Mouse (Mus musculus) lung, embryonic 14.5 days (tissue): Measurements from ENCODE around the gene Fgfr2. TPM values are rescaled to one million over a fixed set of nuclear protein-coding genes. Genes with fewer than 3 reads are reported as not detected.

Experiments
- ATAC-seq: fragments of 200-750 bp; cut with Nextera tagmentation; 2 replicates; pipeline ENCODE4 v1.8.0; 2017; ENCODE audit warnings: mild to moderate bottlenecking, moderate TSS enrichment, moderate library complexity; ENCODE audit not compliant: insufficient read depth
- DNase-seq: peaks from one replicate; pipeline ENCODE4 v3.0.0-alpha.2; 2015
- H3K27ac ChIP-seq: fragments of 300-500 bp; sonication (generic); 2 replicates; pipeline ENCODE4 v1.5.1; 2014; ENCODE audit warnings: low read depth, mild to moderate bottlenecking, moderate library complexity
- H3K27me3 ChIP-seq: fragments of 300-500 bp; sonication (generic); 2 replicates; pipeline ENCODE4 v1.6.1; 2014; ENCODE audit warnings: low read length, control low read depth; ENCODE audit not compliant: insufficient read depth
- H3K36me3 ChIP-seq: fragments of 300-500 bp; sonication (generic); 2 replicates; pipeline ENCODE4 v1.6.1; 2014; ENCODE audit warnings: control low read depth; ENCODE audit not compliant: insufficient read depth
- H3K4me1 ChIP-seq: fragments of 300-500 bp; sonication (generic); 2 replicates; pipeline ENCODE4 v1.6.1; 2014; ENCODE audit warnings: antibody characterized with exemption, control low read depth; ENCODE audit not compliant: insufficient read depth
- H3K4me2 ChIP-seq: fragments of 300-500 bp; sonication (generic); 2 replicates; pipeline ENCODE4 v1.6.1; 2014; ENCODE audit warnings: mild to moderate bottlenecking
- H3K4me3 ChIP-seq: fragments of 300-500 bp; sonication (generic); 2 replicates; pipeline ENCODE4 v1.5.1; 2014; ENCODE audit warnings: low read depth, low read length
- H3K9ac ChIP-seq: fragments of 300-500 bp; sonication (generic); 2 replicates; pipeline ENCODE4 v1.6.1; 2014
- H3K9me3 ChIP-seq: fragments of 300-500 bp; sonication (generic); 2 replicates; pipeline ENCODE4 v1.6.1; 2016; ENCODE audit warnings: low read depth, low read length, control low read depth
- CTCF ChIP-seq: IDR thresholded peaks from 2 replicates; pipeline ENCODE4 v1.5.1; 2016; ENCODE audit warnings: antibody characterized with exemption, low read depth
- WGBS: fragments of 180-500 bp; shearing (Covaris S2); extraction: QIAGEN DNeasy Blood & Tissue Kit; methylation state at CpG from one replicate; pipeline ENCODE4 v1.1.7; 2014; 5-methylcytosine and 5-hydroxymethylcytosine counted together
- polyA plus RNA-seq: library from polyadenylated mRNA; unstranded; fragments of >200 nt; fragmentation: Nextera tagmentation; extraction: Ambion mirVana; gene quantifications from 2 replicates; pipeline ENCODE4 v1.2.1, GENCODE M21; 2014

Fgfr2 gene
- polyA plus RNA-seq, 1 experiment from 2014 or later: 179 TPM

- 59% methylated on average over 8 of the region's 8 CpGs for WGBS
- DNase-seq (peak; percentile 1), ATAC-seq (no peak)
- H3K4me1 ChIP-seq: no peaks in the 10 kb centered on the region
- H3K36me3 ChIP-seq: no peaks in the 10 kb centered on the region
- H3K4me3 ChIP-seq: no peak overlapping the region
- H3K9ac ChIP-seq: no peak overlapping the region
- no peak overlapping the region for H3K27ac ChIP-seq
- no peaks in the 10 kb centered on the region for H3K27me3 ChIP-seq
- no peak for TF ChIP-seq CTCF
- H3K9me3 ChIP-seq: no peaks in the 10 kb centered on the region
- no peak overlapping the region for H3K4me2 ChIP-seq
Measured at GRCm38 (mm10) chr7:131303340-131303739, 1819.8 kb downstream of the Fgfr2 start.

GRCm38 (mm10) chr7:131297151-131297550 lies 1826.0 kb downstream of the Fgfr2 start:
- no peak for ATAC-seq
- Histone ChIP-seq H3K4me2 (no peak overlapping the region), H3K27ac (no peak overlapping the region), H3K36me3 (no peaks in the 10 kb centered on the region), H3K4me3 (no peak overlapping the region), H3K9ac (no peak overlapping the region), H3K4me1 (no peaks in the 10 kb centered on the region), H3K27me3 (no peaks in the 10 kb centered on the region), H3K9me3 (no peaks in the 10 kb centered on the region)
- WGBS: 65% methylated on average over 8 of the region's 8 CpGs
- TF ChIP-seq CTCF: peak; percentile 27; the same call in 1 of the 2 replicates
- peak; percentile 38 for DNase-seq

GRCm38 (mm10) chr7:131265851-131266250 lies 1857.3 kb downstream of the Fgfr2 start:
- Histone ChIP-seq H3K27me3 (no peaks in the 10 kb centered on the region), H3K27ac (no peak overlapping the region), H3K36me3 (no peaks in the 10 kb centered on the region), H3K4me2 (no peak overlapping the region), H3K4me3 (no peak overlapping the region), H3K4me1 (no peaks in the 10 kb centered on the region), H3K9me3 (no peaks in the 10 kb centered on the region), H3K9ac (no peak overlapping the region)
- 66% methylated on average over 4 of the region's 4 CpGs for WGBS
- DNase-seq (no peak), ATAC-seq (no peak)
- TF ChIP-seq CTCF: no peak

- DNase-seq (no peak), ATAC-seq (no peak)
- no peak for TF ChIP-seq CTCF
- no peak overlapping the region for H3K9ac ChIP-seq
- H3K4me1 ChIP-seq: no peaks in the 10 kb centered on the region
- 85% methylated on average over 4 of the region's 4 CpGs for WGBS
- H3K4me3 ChIP-seq: no peak overlapping the region
- H3K36me3 ChIP-seq: no peaks in the 10 kb centered on the region
- H3K9me3 ChIP-seq: no peaks in the 10 kb centered on the region
- H3K27ac ChIP-seq: no peak overlapping the region
- H3K4me2 ChIP-seq: no peak overlapping the region
- H3K27me3 ChIP-seq: no peaks in the 10 kb centered on the region
Measured at GRCm38 (mm10) chr7:131264251-131264650, 1858.9 kb downstream of the Fgfr2 start.

- H3K4me3 ChIP-seq: no peak overlapping the region
- no peaks in the 10 kb centered on the region for H3K27me3 ChIP-seq
- no peaks in the 10 kb centered on the region for H3K9me3 ChIP-seq
- H3K4me2 ChIP-seq: no peak overlapping the region
- no peak for DNase-seq
- no peaks in the 10 kb centered on the region for H3K4me1 ChIP-seq
- no peak overlapping the region for H3K9ac ChIP-seq
- 54% methylated on average over 6 of the region's 6 CpGs for WGBS
- ATAC-seq: no peak
- no peak overlapping the region for H3K27ac ChIP-seq
- no peaks in the 10 kb centered on the region for H3K36me3 ChIP-seq
- TF ChIP-seq CTCF: no peak
Measured at GRCm38 (mm10) chr7:131260946-131261345, 1862.2 kb downstream of the Fgfr2 start.

GRCm38 (mm10) chr7:131257309-131257708 lies 1865.8 kb downstream of the Fgfr2 start:
- Histone ChIP-seq H3K27me3 (no peaks in the 10 kb centered on the region), H3K9ac (no peak overlapping the region), H3K36me3 (no peaks in the 10 kb centered on the region), H3K4me2 (no peak overlapping the region), H3K9me3 (no peaks in the 10 kb centered on the region), H3K27ac (no peak overlapping the region), H3K4me1 (no peaks in the 10 kb centered on the region), H3K4me3 (no peak overlapping the region)
- no peak for TF ChIP-seq CTCF
- WGBS: 43% methylated on average over 1 of the region's 1 CpGs
- ATAC-seq: no peak
- no peak for DNase-seq

- Histone ChIP-seq H3K4me1 (no peaks in the 10 kb centered on the region), H3K27me3 (no peaks in the 10 kb centered on the region), H3K4me3 (no peak overlapping the region), H3K9me3 (no peaks in the 10 kb centered on the region), H3K9ac (no peak overlapping the region), H3K4me2 (no peak overlapping the region), H3K27ac (no peak overlapping the region), H3K36me3 (no peaks in the 10 kb centered on the region)
- WGBS: 77% methylated on average over 5 of the region's 5 CpGs
- TF ChIP-seq CTCF: no peak
- ATAC-seq (no peak), DNase-seq (peak; percentile 21)
Measured at GRCm38 (mm10) chr7:131256841-131257240, 1866.3 kb downstream of the Fgfr2 start.

- no peaks in the 10 kb centered on the region for H3K4me1 ChIP-seq
- no peaks in the 10 kb centered on the region for H3K9me3 ChIP-seq
- DNase-seq: peak; percentile 77
- WGBS: 13% methylated on average over 1 of the region's 1 CpGs
- no peak overlapping the region for H3K9ac ChIP-seq
- no peak overlapping the region for H3K4me2 ChIP-seq
- no peak overlapping the region for H3K4me3 ChIP-seq
- no peak overlapping the region for H3K27ac ChIP-seq
- no peaks in the 10 kb centered on the region for H3K27me3 ChIP-seq
- no peak for TF ChIP-seq CTCF
- H3K36me3 ChIP-seq: no peaks in the 10 kb centered on the region
- ATAC-seq: no peak
Measured at GRCm38 (mm10) chr7:131244993-131245392, 1878.2 kb downstream of the Fgfr2 start.
